Comparison of ENCODE assay signal across 24 mouse cellular contexts in genomic region chrX:53107127-53107526, GRCm38 (mm10).
DNase-seq lines count a peak whose midpoint lies in the region; ATAC-seq and TF ChIP-seq lines count a peak whose summit lies in the region.
"Had no signal": no experiment of that assay in that cellular context is flagged by ENCODE, and none has a peak within 500 bp of the region (broad histone marks: within the 10 kb centered on the region; RNA-seq: fewer than 3 reads in every experiment).

No protein-coding gene starts in this region.

- H3K4me2 ChIP-seq in lung, embryonic 14.5 days, result no peak overlapping the region
- no peak overlapping the region for H3K4me2 ChIP-seq in lung, postnatal 0 days (replicated peaks; ENCODE audit: low read depth, low read length)
- H3K4me2 ChIP-seq: embryonic facial prominence, embryonic 12.5 days; forebrain, embryonic 13.5 days; forebrain, embryonic 15.5 days had no signal

- no peak for TF ChIP-seq CTCF in lung, embryonic 14.5 days (IDR thresholded peaks at IDR 0.05; ENCODE audit: low read depth)
- no peak for TF ChIP-seq CTCF in lung, postnatal 0 days (IDR thresholded peaks at IDR 0.05)
- no peak for TF ChIP-seq CTCF in lung, adult 2 months (IDR thresholded peaks at IDR 0.05; ENCODE audit: insufficient read depth, low read length)

- no peak for TF ChIP-seq POLR2A in lung, adult 2 months (IDR thresholded peaks at IDR 0.05; ENCODE audit: borderline replicate concordance, extremely low read depth, low read depth, low read length)

- no peaks in the 10 kb centered on the region for H3K4me1 ChIP-seq in lung, embryonic 14.5 days (ENCODE audit: insufficient read depth)
- no peaks in the 10 kb centered on the region for H3K4me1 ChIP-seq in lung, postnatal 0 days (ENCODE audit: insufficient read depth, low read depth, low read length)
- H3K4me1 ChIP-seq in lung, adult 2 months (ENCODE audit: control insufficient read depth, insufficient read depth, low read length), result peaks cover 2% of the 10 kb centered on the region
- H3K4me1 ChIP-seq: embryonic facial prominence, embryonic 10.5 days; embryonic facial prominence, embryonic 12.5 days; forebrain, embryonic 13.5 days; forebrain, embryonic 15.5 days had no signal

- WGBS in lung, embryonic 14.5 days, result 69% methylated on average over 2 of the region's 2 CpGs
- WGBS in lung, postnatal 0 days, result 37% methylated on average over 2 of the region's 2 CpGs
- WGBS in lung, adult 2 months, result 51% methylated on average over 2 of the region's 2 CpGs

- H3K36me3 ChIP-seq in lung, embryonic 14.5 days (ENCODE audit: insufficient read depth), result no peaks in the 10 kb centered on the region
- no peaks in the 10 kb centered on the region for H3K36me3 ChIP-seq in lung, postnatal 0 days (ENCODE audit: insufficient read depth, low read length)
- H3K36me3 ChIP-seq: embryonic facial prominence, embryonic 10.5 days; embryonic facial prominence, embryonic 12.5 days; forebrain, embryonic 15.5 days; G1E had no signal

- peak; percentile 14 for DNase-seq in lung, embryonic 14.5 days
- no peak for DNase-seq in lung, postnatal 4 days
- DNase-seq in lung, postnatal 0 days (ENCODE audit: low spot score), result peak; percentile 49
- DNase-seq in lung, postnatal 10 days, result no peak
- DNase-seq in lung, postnatal 36 days, result peak; percentile 26
- DNase-seq in lung, adult 2 months, result no peak
- DNase-seq: adrenal gland, adult 8-10 months; adrenal gland, postnatal 14 days; adrenal gland, postnatal 36 days; B cell, adult 2 months; cerebellum, adult 11-12 months; cerebellum, adult 2 months; cerebellum, adult 9-10 months; cerebellum, postnatal 10 days; cerebellum, postnatal 25 days had no signal

- no peaks in the 10 kb centered on the region for H3K27me3 ChIP-seq in lung, embryonic 14.5 days (ENCODE audit: insufficient read depth, low read length)
- H3K27me3 ChIP-seq in lung, postnatal 0 days (replicated peaks; ENCODE audit: insufficient read depth, low read length), result no peaks in the 10 kb centered on the region
- H3K27me3 ChIP-seq: CH12.LX; embryonic facial prominence, embryonic 12.5 days; forebrain, embryonic 13.5 days; forebrain, embryonic 15.5 days had no signal

- TF ChIP-seq EP300 in lung, postnatal 0 days (IDR thresholded peaks at IDR 0.05), result 0 out of 2 replicates have a peak, but pooled peaks have one; percentile 29

- H3K27ac ChIP-seq in lung, embryonic 14.5 days (ENCODE audit: low read depth), result no peak overlapping the region
- H3K27ac ChIP-seq in lung, postnatal 0 days (ENCODE audit: low read length), result no peak overlapping the region
- H3K27ac ChIP-seq: embryonic facial prominence, embryonic 10.5 days; embryonic facial prominence, embryonic 12.5 days; forebrain, embryonic 13.5 days; forebrain, embryonic 15.5 days had no signal

- no peak for ATAC-seq in lung, embryonic 14.5 days (ENCODE audit: insufficient read depth)
- peak; percentile 75 for ATAC-seq in lung, postnatal 0 days
- ATAC-seq: activated CD4-positive, CD25-positive, alpha-beta regulatory T cell, adult 4 months; CD4-positive, CD25-positive, alpha-beta regulatory T cell, adult 4 months; forebrain, embryonic 13.5 days; forebrain, embryonic 15.5 days; Patski had no signal

- no peak overlapping the region for H3K4me3 ChIP-seq in lung, embryonic 14.5 days (ENCODE audit: low read depth, low read length)
- H3K4me3 ChIP-seq in lung, postnatal 0 days (ENCODE audit: low read depth, low read length), result no peak overlapping the region
- H3K4me3 ChIP-seq in lung, adult 2 months (replicated peaks; ENCODE audit: extremely low read depth, low read depth, low read length), result no peak overlapping the region
- H3K4me3 ChIP-seq: embryonic facial prominence, embryonic 10.5 days; embryonic facial prominence, embryonic 12.5 days; forebrain, embryonic 13.5 days; forebrain, embryonic 15.5 days had no signal

- no peaks in the 10 kb centered on the region for H3K9me3 ChIP-seq in lung, embryonic 14.5 days (ENCODE audit: low read depth, low read length)
- H3K9me3 ChIP-seq in lung, postnatal 0 days (ENCODE audit: low read length), result no peaks in the 10 kb centered on the region
- H3K9me3 ChIP-seq: embryonic facial prominence, embryonic 10.5 days; embryonic facial prominence, embryonic 12.5 days; forebrain, embryonic 13.5 days; forebrain, embryonic 15.5 days; G1E had no signal

- no peak overlapping the region for H3K9ac ChIP-seq in lung, embryonic 14.5 days
- H3K9ac ChIP-seq in lung, postnatal 0 days (replicated peaks; ENCODE audit: low read depth), result no peak overlapping the region
- H3K9ac ChIP-seq: embryonic facial prominence, embryonic 12.5 days; forebrain, embryonic 13.5 days; forebrain, embryonic 15.5 days had no signal

Comparison
In these comparisons a context has a peak if more than half of its experiments do, and no peak if none do; other contexts are left out.
1. DNase-seq: peak in lung, embryonic 14.5 days (single experiment), lung, postnatal 0 days (single experiment) and lung, postnatal 36 days (single experiment); none in lung, postnatal 4 days (0 of 2), lung, postnatal 10 days (single experiment) and lung, adult 2 months (single experiment).